Mouse (Mus musculus) ES-Bruce4 (cell line): ENCODE measurements at regions not wholly inside any gene's neighbourhood (a gene's known extent, or its start where the extent isn't known, plus 50 kb on each side); places are given as distances from the start of the nearest gene placed in this dataset.

Experiments
- CTCF ChIP-seq: IDR thresholded peaks from one replicate; pipeline ENCODE4 v1.8.1; 2011; ENCODE audit warnings: low read depth, low read length
- EP300 ChIP-seq: IDR thresholded peaks from 2 replicates; pipeline ENCODE4 v1.6.1; 2011; ENCODE audit warnings: low read depth, low read length; ENCODE audit not compliant: insufficient read depth

GRCm38 (mm10) chr5:83533901-83534300 lies 178.9 kb upstream of the Tecrl start:
- TF ChIP-seq EP300 (no peak), CTCF (no peak)
